Mouse (Mus musculus): ENCODE data around the gene Rcor1. TPM values are rescaled to one million over a fixed set of nuclear protein-coding genes. Genes with fewer than 3 reads are reported as not detected.
A peak's percentile ranks its signal among the peaks of the same experiment; 100 is the strongest.

Rcor1 gene
- polyA plus RNA-seq (2016; fragmentation: Nextera tagmentation; extraction: Ambion mirVana), result 10.1 and 10.7 TPM in 2 replicates

DNA sequence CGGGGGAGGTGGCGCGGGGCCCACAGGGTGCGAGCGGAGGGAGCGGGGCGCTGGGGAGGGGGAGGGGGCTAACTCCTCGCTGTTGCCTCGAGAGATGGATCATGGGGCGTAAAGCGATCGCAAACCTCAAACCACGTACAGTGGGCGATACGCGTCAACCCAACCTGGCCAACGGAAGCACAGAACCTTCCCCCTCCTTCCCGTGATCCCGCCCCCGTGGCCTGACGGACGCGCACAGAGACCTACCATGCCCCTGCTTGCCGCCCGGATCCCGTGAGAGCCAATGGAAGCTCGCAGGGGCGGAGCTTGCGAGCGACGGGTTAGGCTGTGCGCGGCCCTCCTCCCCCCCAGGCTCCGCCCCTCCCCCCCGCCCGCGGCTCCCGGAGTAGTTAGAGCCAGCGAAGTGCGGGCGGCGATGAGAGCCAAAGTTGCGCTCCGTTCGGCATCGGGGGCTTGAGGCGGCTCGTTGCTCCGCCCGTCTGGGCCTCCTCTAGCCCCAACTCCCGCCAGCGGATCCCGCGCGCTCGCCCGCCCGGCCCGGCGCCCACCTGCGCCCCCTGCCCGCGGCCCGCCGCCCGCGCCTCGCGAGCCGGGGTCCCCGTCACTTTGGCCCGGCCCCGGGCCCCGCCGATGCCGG is at the start of gene Rcor1:
Gene Rcor1 (plus strand): TSS at position 376 of the 637 bp plus-strand sequence.
- Histone ChIP-seq H3K27me3 (no peaks in the 10 kb centered on the region), H3K27ac (peak within 1 kb of the TSS; percentile 99), H3K9me3 (no peaks in the 10 kb centered on the region), H3K4me1 (peaks cover 31% of the 10 kb centered on the region), H3K4me3 (replicated peaks) (peak within 1 kb of the TSS; percentile 84), H3K4me2 (peak within 1 kb of the TSS; percentile 93), H3K36me3 (replicated peaks) (peaks cover 6% of the 10 kb centered on the region), H3K9ac (peak within 1 kb of the TSS; percentile 95)
- 1% methylated on average over 74 of the region's 76 CpGs for WGBS
- peak; percentile 98 for ATAC-seq (ENCODE audit: low FRiP score)

DNA sequence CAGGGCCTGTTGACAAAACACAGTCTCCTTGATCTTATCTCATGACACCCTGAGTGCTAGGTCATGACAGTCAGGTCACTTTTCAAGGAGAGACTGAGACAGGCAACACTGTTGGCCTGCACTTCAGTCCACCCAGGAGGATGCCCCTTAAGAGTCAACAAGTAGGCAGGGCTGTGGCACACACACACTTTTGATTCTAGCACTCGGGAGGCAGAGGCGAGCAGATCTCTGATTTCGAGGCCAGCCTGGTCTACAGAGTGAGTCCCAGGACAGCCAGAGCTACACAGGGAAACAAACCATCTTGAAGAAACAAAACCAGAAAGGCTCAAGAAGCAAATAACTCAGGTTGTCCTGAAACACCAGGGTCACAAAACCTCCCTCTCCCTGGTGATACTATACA is 49.7 kb upstream of the Rcor1 start:
- no peak for ATAC-seq (ENCODE audit: low FRiP score)
- Histone ChIP-seq H3K4me1 (peaks cover 12% of the 10 kb centered on the region), H3K4me2 (no peak overlapping the region), H3K27ac (no peak overlapping the region), H3K4me3 (replicated peaks) (no peak overlapping the region), H3K36me3 (replicated peaks) (no peaks in the 10 kb centered on the region), H3K9me3 (no peaks in the 10 kb centered on the region), H3K9ac (no peak overlapping the region), H3K27me3 (0 out of 2 replicates have a peak, but pooled peaks cover 1% of the 10 kb centered on the region)
- WGBS, result 91% methylated on average over 3 of the region's 3 CpGs

DNA sequence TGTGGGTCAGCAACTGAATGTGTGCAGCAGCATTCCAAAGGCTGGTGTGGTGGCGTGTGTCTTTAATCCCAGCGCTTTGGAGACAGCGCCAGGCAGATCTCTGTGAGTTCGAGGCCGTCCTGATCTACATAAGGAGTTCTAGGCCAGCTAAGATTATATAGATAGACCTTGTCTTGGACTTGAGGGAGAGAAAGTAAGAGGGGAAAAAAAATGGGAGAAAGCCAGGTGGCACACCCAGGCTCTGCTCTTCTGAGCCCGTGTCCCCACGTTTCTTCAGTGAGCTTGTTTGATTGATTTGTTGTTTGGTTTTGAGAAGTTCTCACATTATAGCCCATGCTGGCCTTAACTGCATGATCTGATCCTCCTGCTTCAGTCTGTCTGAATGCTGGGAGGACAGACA is 48.7 kb upstream of the Rcor1 start:
- Histone ChIP-seq H3K4me2 (no peak overlapping the region), H3K36me3 (replicated peaks) (no peaks in the 10 kb centered on the region), H3K4me1 (peaks cover 12% of the 10 kb centered on the region), H3K9ac (no peak overlapping the region), H3K27me3 (0 out of 2 replicates have a peak, but pooled peaks cover 4% of the 10 kb centered on the region), H3K9me3 (no peaks in the 10 kb centered on the region), H3K4me3 (replicated peaks) (no peak overlapping the region), H3K27ac (no peak overlapping the region)
- WGBS, result 89% methylated on average over 7 of the region's 7 CpGs
- ATAC-seq (ENCODE audit: low FRiP score), result no peak

DNA sequence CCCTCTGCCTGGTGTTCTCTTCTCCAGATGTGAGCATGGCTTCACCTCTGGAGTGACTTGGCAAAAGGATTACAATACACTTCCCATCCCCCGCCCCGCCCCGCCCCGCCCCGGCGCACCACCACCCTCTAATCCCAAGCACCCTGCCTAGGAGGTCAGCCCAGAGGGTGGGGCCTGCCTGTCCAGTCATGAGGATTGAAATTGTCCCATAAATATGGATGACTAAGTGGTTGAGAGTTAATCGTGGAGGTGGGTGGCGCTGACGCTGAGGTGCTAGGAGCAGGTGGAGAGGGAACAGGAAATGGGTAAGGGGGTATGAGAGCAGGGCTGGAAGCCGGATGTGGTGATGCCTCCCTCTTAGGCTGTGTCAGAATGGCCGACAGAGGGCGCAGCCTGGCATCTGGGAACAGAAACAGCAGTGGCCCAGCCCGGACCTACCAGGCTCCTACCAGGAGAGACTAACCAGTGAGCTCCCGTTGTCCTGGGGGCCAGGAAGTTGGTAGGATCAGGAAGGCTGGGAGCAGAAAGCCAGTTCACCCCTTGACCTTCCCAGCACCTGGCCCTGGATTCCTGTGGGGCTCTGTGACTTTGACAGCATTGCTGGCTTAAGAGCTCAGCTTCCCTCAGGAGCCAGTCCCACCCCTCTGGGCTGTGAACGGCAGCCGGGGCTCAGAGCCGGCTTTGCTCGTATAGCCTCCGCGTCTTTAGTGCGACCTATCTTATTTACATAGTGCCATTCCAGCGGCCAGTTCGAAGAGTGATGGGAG is 47.6 kb upstream of the Rcor1 start:
- H3K27ac ChIP-seq, result peak overlapping the region; percentile 58; the same call in 1 of the 2 replicates
- 0 out of 2 replicates have a peak, but pooled peaks cover 4% of the 10 kb centered on the region for H3K27me3 ChIP-seq
- H3K9ac ChIP-seq, result peak overlapping the region; percentile 59; the same call in 1 of the 2 replicates
- H3K4me1 ChIP-seq, result peaks cover 12% of the 10 kb centered on the region
- peak overlapping the region; percentile 52 for H3K4me3 ChIP-seq (replicated peaks)
- peak; percentile 88 for ATAC-seq (ENCODE audit: low FRiP score)
- H3K4me2 ChIP-seq, result peak overlapping the region; percentile 63
- 2% methylated on average over 23 of the region's 23 CpGs for WGBS
- no peaks in the 10 kb centered on the region for H3K9me3 ChIP-seq
- H3K36me3 ChIP-seq (replicated peaks), result no peaks in the 10 kb centered on the region

DNA sequence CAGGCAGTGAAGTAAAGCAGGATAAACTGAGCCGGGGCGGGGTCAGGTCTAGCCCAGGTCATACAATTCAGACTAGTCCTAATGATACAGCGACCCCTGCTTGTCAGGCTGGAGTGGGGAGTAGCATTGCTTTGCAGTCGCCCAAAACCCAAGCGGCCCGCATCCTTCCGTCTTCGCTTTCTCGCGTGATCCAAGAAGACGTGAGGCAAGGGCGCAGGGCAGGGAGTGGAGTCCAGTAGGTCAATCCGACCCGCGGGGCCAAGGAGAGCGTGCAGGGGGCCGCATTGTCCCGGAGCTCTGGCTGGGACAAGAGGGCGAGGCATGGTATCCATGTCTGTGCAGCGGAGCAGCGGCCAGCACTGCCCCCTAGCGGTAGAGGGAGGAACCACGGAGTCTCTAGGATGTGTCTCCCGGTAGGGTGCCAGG is 47.0 kb upstream of the Rcor1 start:
- Histone ChIP-seq H3K9me3 (no peaks in the 10 kb centered on the region), H3K4me1 (peaks cover 12% of the 10 kb centered on the region), H3K4me3 (replicated peaks) (peak overlapping the region; percentile 52), H3K27ac (peak overlapping the region; percentile 58; the same call in 1 of the 2 replicates), H3K36me3 (replicated peaks) (no peaks in the 10 kb centered on the region), H3K9ac (peak overlapping the region; percentile 59), H3K4me2 (peak overlapping the region; percentile 63), H3K27me3 (0 out of 2 replicates have a peak, but pooled peaks cover 4% of the 10 kb centered on the region)
- peak; percentile 84 for ATAC-seq (ENCODE audit: low FRiP score)
- WGBS, result under 1% methylated on average over 24 of the region's 24 CpGs

DNA sequence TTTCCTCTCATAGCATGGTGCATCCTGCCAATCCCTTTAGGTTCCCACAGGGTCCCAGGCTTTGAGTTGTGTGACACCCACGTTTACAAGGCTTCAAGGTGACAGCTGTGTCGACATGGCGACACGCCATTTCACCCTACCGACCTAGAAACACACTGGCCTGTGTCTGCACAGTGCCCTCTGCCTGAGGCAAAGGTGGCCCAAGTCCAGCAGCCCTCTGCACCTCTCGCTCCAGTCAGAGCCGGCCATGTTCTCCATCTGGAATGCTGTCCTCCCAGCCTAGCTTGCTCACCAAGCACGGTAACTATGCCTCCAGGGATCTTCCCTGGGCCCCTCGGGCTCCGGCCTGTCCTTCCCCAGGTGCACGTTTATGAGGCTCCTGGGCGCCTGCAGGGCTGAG is 46.4 kb upstream of the Rcor1 start:
- H3K4me1 ChIP-seq, result peaks cover 12% of the 10 kb centered on the region
- H3K9ac ChIP-seq, result no peak overlapping the region
- ATAC-seq (ENCODE audit: low FRiP score), result no peak
- 86% methylated on average over 12 of the region's 12 CpGs for WGBS
- no peaks in the 10 kb centered on the region for H3K36me3 ChIP-seq (replicated peaks)
- no peak overlapping the region; the same call in 1 of the 2 replicates for H3K4me3 ChIP-seq (replicated peaks)
- H3K4me2 ChIP-seq, result peak overlapping the region; percentile 63
- 0 out of 2 replicates have a peak, but pooled peaks cover 4% of the 10 kb centered on the region for H3K27me3 ChIP-seq
- no peak overlapping the region for H3K27ac ChIP-seq
- H3K9me3 ChIP-seq, result peaks cover under 1% of the 10 kb centered on the region; the same call in 1 of the 2 replicates

DNA sequence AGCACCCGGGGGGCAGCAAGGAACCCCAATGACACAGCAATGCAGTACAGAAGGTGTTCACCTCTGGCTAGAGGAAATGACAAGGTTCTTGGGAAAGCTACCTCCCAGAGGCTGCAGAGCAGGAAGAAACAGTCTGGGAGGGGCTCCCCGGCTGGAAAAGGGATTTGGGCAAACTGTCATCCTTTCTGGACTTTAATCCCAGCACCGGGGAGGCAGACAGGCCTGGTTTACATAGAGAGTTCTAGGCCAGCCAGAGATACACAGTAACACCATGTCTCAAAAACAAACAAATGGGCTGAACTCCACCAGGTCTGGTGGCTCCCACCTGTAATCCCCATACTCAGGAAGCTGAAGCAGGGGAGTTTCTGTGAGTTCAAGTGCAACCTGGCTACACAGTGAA is 45.9 kb upstream of the Rcor1 start:
- ATAC-seq (ENCODE audit: low FRiP score), result no peak
- Histone ChIP-seq H3K4me3 (replicated peaks) (no peak overlapping the region), H3K9me3 (peaks cover 5% of the 10 kb centered on the region; the same call in 1 of the 2 replicates), H3K4me1 (peaks cover 12% of the 10 kb centered on the region), H3K36me3 (replicated peaks) (no peaks in the 10 kb centered on the region), H3K9ac (no peak overlapping the region), H3K4me2 (no peak overlapping the region), H3K27ac (no peak overlapping the region), H3K27me3 (0 out of 2 replicates have a peak, but pooled peaks cover 4% of the 10 kb centered on the region)
- WGBS, result 91% methylated on average over 3 of the region's 3 CpGs

DNA sequence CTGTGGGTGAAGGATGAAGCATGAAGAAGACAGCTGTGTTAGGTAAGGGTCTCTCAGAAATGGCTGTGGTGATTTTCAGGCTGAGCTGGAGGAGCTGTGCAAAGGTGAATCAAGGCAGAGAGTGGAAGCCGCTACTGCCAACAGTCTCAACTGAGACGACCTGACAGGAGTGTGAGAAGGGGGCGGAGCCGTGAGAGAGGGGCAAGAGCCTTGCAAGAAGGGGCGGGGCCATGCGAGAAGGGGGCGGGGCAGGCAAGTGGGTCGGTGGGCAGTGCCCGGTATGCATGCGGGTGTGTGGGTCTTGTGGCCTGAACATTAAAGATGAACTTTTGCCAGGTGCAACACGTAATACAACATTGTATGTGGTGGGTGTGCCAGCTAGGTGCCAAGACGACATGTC is 44.5 kb upstream of the Rcor1 start:
- Histone ChIP-seq H3K4me1 (peaks cover 12% of the 10 kb centered on the region), H3K9me3 (peaks cover 5% of the 10 kb centered on the region; the same call in 1 of the 2 replicates), H3K4me3 (replicated peaks) (no peak overlapping the region), H3K4me2 (no peak overlapping the region), H3K36me3 (replicated peaks) (no peaks in the 10 kb centered on the region), H3K27me3 (0 out of 2 replicates have a peak, but pooled peaks cover 4% of the 10 kb centered on the region), H3K9ac (no peak overlapping the region), H3K27ac (no peak overlapping the region)
- no peak for ATAC-seq (ENCODE audit: low FRiP score)
- 44% methylated on average over 12 of the region's 12 CpGs for WGBS

DNA sequence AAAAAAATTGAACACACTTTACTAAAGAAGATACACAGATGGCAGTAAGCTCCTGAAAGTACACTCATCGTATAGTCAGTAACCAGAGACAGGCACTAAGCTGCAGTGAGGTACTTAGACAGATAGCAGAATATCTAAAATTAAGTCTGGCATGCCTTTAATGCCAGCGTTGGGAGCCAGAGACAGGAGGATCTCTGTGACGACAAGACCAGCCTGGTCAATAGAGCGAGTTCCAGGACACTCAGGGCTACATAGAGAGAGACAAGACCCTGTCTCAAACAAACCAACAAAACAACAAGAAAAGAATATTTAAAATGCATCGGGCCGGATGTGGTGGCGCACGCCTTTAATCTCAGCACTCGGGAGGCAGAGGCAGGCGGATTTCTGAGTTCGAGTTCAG is 41.1 kb upstream of the Rcor1 start:
- Histone ChIP-seq H3K36me3 (replicated peaks) (no peaks in the 10 kb centered on the region), H3K4me2 (no peak overlapping the region), H3K9ac (no peak overlapping the region), H3K27ac (no peak overlapping the region), H3K9me3 (peaks cover 5% of the 10 kb centered on the region; the same call in 1 of the 2 replicates), H3K27me3 (0 out of 2 replicates have a peak, but pooled peaks cover 4% of the 10 kb centered on the region), H3K4me1 (no peaks in the 10 kb centered on the region), H3K4me3 (replicated peaks) (no peak overlapping the region)
- ATAC-seq (ENCODE audit: low FRiP score), result no peak
- 96% methylated on average over 11 of the region's 11 CpGs for WGBS

DNA sequence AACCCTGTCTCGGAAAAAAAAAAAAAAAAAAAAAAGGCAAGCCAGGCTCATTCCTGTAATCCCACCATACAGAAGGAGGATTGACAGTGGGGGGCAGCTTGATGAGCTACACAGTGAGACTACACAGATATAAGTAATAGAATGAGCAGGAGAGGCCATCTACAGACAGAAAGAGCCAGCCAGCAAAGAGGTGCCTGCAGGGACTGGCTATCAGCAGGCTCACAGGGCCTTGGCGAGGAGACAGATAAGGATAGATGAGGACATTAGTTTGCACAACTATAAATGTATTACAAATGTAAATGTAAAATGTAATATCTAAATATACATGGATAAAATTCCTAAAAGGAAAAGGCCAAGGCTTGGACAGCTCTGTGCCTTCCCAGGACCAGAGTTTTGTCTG is 39.3 kb upstream of the Rcor1 start:
- no peaks in the 10 kb centered on the region for H3K36me3 ChIP-seq (replicated peaks)
- H3K4me2 ChIP-seq, result no peak overlapping the region
- no peak for ATAC-seq (ENCODE audit: low FRiP score)
- H3K4me3 ChIP-seq (replicated peaks), result no peak overlapping the region
- no peak overlapping the region for H3K9ac ChIP-seq
- H3K27ac ChIP-seq, result no peak overlapping the region
- H3K4me1 ChIP-seq, result no peaks in the 10 kb centered on the region
- H3K27me3 ChIP-seq, result no peaks in the 10 kb centered on the region
- H3K9me3 ChIP-seq, result peaks cover 5% of the 10 kb centered on the region; the same call in 1 of the 2 replicates
- 85% methylated on average over 2 of the region's 2 CpGs for WGBS

DNA sequence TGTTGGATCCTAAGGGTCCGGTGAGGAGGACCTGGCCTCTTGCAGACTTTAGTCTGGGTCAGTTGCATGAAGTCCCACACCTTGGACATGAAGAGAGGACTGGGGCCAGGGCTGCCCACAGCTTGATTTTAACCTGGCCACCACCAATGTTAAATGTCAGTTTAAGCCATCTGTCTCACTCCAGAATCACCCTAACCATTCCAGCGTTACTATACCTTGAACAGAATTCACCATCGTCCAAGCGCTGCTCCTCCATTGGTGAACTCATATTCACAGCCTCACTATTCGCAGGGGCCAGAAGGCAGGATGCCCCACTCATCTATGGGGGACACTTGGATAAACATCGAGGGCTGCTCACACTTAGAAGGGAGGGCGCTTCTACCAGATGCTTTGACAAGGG is 38.2 kb upstream of the Rcor1 start:
- Histone ChIP-seq H3K4me1 (0 out of 2 replicates have a peak, but pooled peaks cover under 1% of the 10 kb centered on the region), H3K9me3 (peaks cover 5% of the 10 kb centered on the region; the same call in 1 of the 2 replicates), H3K27ac (no peak overlapping the region), H3K27me3 (no peaks in the 10 kb centered on the region), H3K9ac (no peak overlapping the region), H3K4me2 (no peak overlapping the region), H3K4me3 (replicated peaks) (no peak overlapping the region), H3K36me3 (replicated peaks) (no peaks in the 10 kb centered on the region)
- 92% methylated on average over 7 of the region's 7 CpGs for WGBS
- no peak for ATAC-seq (ENCODE audit: low FRiP score)

DNA sequence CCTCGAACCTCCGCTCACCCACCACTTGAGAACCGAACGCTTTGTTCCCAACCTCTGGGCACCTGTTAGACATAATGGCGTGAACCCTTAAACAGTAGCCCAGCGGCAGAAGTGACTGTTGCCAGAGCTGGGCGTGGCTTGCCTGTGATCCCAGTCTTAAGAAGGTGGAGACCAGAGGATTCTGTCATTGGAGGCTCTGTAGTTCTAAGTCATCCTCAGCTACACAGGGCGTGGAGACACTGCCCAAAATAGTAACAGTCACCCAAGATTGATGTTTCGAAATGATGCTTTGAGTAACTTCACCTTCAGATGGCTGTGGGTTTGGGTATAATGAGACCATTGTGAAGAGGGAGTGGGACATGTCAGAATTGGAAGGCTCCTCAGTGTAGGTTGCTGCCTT is 35.0 kb upstream of the Rcor1 start:
- Histone ChIP-seq H3K9me3 (no peaks in the 10 kb centered on the region), H3K27me3 (no peaks in the 10 kb centered on the region), H3K4me3 (replicated peaks) (no peak overlapping the region)

More for the DNA sequence above, 35.0 kb upstream of the Rcor1 start:
- Histone ChIP-seq H3K4me1 (peaks cover 17% of the 10 kb centered on the region; the same call in 1 of the 2 replicates), H3K36me3 (replicated peaks) (no peaks in the 10 kb centered on the region), H3K4me2 (no peak overlapping the region), H3K9ac (no peak overlapping the region), H3K27ac (no peak overlapping the region)
- 81% methylated on average over 9 of the region's 9 CpGs for WGBS
- ATAC-seq (ENCODE audit: low FRiP score), result no peak

Measured in forebrain, embryonic 12.5 days (tissue).